Mouse (Mus musculus): ENCODE measurements at regions not wholly inside any gene's neighbourhood (a gene's known extent, or its start where the extent isn't known, plus 50 kb on each side); places are given as distances from the start of the nearest gene placed in this dataset.

DNA sequence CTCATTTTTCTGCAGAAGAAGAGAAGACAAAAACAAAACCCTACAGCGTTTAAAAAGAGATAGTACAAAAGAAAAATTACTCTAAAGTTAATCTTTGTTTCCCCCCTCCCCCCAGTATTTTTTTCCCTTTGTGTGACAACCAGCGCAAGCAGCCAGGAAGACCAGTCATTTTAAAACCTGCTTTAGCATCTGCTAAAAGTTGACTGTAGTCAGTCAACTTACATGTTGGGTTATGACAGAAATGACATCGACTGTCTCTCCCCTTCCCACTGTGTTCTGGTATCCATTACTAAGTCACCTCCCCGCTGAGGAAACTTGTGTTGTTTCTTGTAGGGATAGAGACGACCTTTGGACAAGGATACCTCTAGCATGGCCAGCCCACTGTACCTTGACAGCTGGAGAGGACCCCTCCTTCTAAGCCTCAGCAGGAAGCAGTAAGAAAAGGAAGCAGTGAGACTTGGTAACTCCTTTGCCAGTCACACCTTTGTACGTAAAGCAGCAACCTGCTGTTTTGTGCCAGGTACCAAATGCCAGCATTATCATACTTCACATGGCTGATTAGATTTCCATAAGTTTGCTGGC is 1384.9 kb downstream of the Gsdmc2 start:
- Histone ChIP-seq H3K4me1 (replicated peaks) (peaks cover 5% of the 10 kb centered on the region), H3K36me3 (no peaks in the 10 kb centered on the region), H3K4me3 (no peak overlapping the region), H3K27me3 (ENCODE audit: insufficient read depth, poor library complexity, severe bottlenecking) (no peaks in the 10 kb centered on the region; the same call in 1 of the 2 replicates), H3K9me3 (no peaks in the 10 kb centered on the region), H3K27ac (no peak overlapping the region)
- no peak for DNase-seq (ENCODE audit: low spot score)
- WGBS: 72% methylated on average over 6 of the region's 6 CpGs

DNA sequence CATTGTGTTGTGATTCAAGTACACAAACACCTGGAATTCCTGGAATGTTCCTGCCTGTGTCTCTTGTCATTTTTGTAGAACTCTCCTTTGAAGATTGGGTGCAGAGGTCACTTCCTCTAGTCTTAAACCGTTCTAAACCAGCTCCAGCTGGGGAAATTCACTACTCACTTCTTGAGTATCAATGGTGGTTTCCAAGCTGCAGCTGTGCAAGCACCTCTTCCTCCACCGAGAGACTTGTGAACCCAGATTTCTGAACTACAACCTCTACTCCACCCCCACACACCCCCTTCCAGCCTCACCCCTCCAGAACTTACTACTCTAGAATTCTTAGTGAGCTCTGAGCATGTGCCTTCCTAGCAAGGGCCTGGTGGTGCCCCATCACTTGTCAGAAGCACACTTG is 1387.0 kb downstream of the Gsdmc2 start:
- no peaks in the 10 kb centered on the region for H3K9me3 ChIP-seq
- no peaks in the 10 kb centered on the region for H3K36me3 ChIP-seq
- DNase-seq (ENCODE audit: low spot score): no peak
- H3K4me3 ChIP-seq: no peak overlapping the region
- no peaks in the 10 kb centered on the region; the same call in 1 of the 2 replicates for H3K27me3 ChIP-seq (ENCODE audit: insufficient read depth, poor library complexity, severe bottlenecking)
- WGBS: 39% methylated on average over 2 of the region's 2 CpGs
- no peak overlapping the region for H3K27ac ChIP-seq
- H3K4me1 ChIP-seq (replicated peaks): peaks cover 5% of the 10 kb centered on the region

DNA sequence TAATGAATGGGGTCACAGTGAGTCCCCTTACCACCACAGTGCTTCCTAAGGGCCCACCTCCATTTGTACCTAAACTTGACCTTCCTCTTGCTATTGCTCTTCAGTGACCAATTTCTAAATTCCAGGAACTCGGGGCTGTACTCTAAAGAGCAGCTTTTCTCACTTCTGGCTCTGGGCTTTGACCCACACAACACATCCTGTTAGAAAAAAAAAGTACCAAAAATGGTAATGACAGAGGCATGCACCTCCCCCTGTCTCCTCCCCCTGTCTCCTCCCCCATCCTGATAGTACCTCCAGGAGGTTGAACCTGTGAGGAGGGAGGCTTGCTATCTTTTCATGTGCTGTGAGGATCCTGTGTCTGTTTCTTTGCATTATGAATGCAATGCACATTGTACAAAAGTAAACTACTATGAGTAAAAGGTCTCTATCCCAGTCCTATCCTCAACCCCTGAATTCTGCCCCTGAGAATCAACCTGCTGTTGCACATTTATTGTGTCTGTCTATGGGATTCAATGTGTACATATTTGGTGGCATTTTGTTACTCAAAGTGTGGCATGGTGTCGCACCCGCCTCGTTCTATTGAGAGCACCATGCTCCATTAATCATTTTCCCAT is 1387.8 kb downstream of the Gsdmc2 start:
- DNase-seq (ENCODE audit: low spot score): no peak
- no peak overlapping the region for H3K27ac ChIP-seq
- no peaks in the 10 kb centered on the region for H3K9me3 ChIP-seq
- H3K4me1 ChIP-seq (replicated peaks): no peaks in the 10 kb centered on the region; the same call in 1 of the 2 replicates
- no peak overlapping the region for H3K4me3 ChIP-seq
- no peaks in the 10 kb centered on the region; the same call in 1 of the 2 replicates for H3K27me3 ChIP-seq (ENCODE audit: insufficient read depth, poor library complexity, severe bottlenecking)
- WGBS: 84% methylated on average over 4 of the region's 4 CpGs
- H3K36me3 ChIP-seq: no peaks in the 10 kb centered on the region

GRCm38 (mm10) chr15:62456020-62456419 is 1389.0 kb downstream of the Gsdmc2 start:
- WGBS: 69% methylated on average over 1 of the region's 1 CpGs
- no peaks in the 10 kb centered on the region for H3K36me3 ChIP-seq
- no peak overlapping the region for H3K4me3 ChIP-seq
- H3K27me3 ChIP-seq (ENCODE audit: insufficient read depth, poor library complexity, severe bottlenecking): no peaks in the 10 kb centered on the region; the same call in 1 of the 2 replicates
- no peak for DNase-seq (ENCODE audit: low spot score)
- no peak overlapping the region for H3K27ac ChIP-seq
- H3K4me1 ChIP-seq (replicated peaks): no peaks in the 10 kb centered on the region; the same call in 1 of the 2 replicates
- no peaks in the 10 kb centered on the region for H3K9me3 ChIP-seq

GRCm38 (mm10) chr15:62448116-62448515 is 1396.9 kb downstream of the Gsdmc2 start:
- no peak for DNase-seq (ENCODE audit: low spot score)
- WGBS: 82% methylated on average over 3 of the region's 3 CpGs
- H3K9me3 ChIP-seq: no peaks in the 10 kb centered on the region
- H3K27me3 ChIP-seq (ENCODE audit: insufficient read depth, poor library complexity, severe bottlenecking): no peaks in the 10 kb centered on the region
- no peak overlapping the region for H3K27ac ChIP-seq
- H3K4me1 ChIP-seq (replicated peaks): no peaks in the 10 kb centered on the region
- H3K4me3 ChIP-seq: no peak overlapping the region
- no peaks in the 10 kb centered on the region for H3K36me3 ChIP-seq

DNA sequence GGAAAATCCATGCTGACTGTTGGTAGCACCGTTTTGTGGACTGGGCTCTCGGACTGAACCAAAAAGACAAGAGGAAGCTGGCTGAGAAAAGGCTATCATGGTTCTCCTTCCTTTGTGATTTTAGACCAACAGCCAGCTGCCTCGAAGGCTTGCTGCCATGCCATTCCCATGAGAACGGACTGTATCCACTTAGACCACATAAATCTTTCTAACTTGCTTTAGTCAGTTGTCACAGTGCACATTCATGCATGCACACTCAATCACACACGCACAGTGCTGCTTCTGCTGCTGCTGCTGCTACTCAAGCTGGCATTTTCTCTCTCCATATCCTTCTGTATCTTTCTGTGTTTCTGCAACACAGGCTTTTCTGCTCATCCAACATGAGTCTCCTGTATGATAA is 1405.8 kb downstream of the Gsdmc2 start:
- no peak overlapping the region for H3K27ac ChIP-seq
- H3K4me3 ChIP-seq: no peak overlapping the region
- no peaks in the 10 kb centered on the region for H3K27me3 ChIP-seq (ENCODE audit: insufficient read depth, poor library complexity, severe bottlenecking)
- H3K36me3 ChIP-seq: no peaks in the 10 kb centered on the region
- H3K4me1 ChIP-seq (replicated peaks): no peaks in the 10 kb centered on the region
- DNase-seq (ENCODE audit: low spot score): no peak
- no peaks in the 10 kb centered on the region for H3K9me3 ChIP-seq
- 90% methylated on average over 5 of the region's 5 CpGs for WGBS

DNA sequence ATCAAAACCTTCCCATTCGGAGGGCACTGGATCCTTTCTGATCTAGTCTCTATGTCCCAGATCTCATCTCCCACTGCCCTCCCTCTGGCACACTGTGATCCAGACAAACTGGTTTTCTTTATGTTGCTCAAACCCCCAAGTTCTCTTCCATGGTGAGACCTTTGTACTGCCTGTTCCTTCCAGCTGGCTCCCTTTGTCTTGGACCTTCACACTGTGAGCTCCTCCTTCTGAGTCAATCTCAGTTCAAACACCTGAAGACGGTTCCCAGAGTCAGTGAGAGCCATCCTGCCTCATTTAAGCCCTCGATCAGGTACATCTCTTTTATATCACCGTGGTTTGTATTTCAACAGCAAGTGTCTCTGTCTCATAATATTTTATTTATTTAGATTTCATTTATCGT is 1408.3 kb downstream of the Gsdmc2 start:
- H3K4me1 ChIP-seq (replicated peaks): no peaks in the 10 kb centered on the region
- H3K27ac ChIP-seq: no peak overlapping the region
- 86% methylated on average over 5 of the region's 5 CpGs for WGBS
- no peaks in the 10 kb centered on the region for H3K9me3 ChIP-seq
- DNase-seq (ENCODE audit: low spot score): no peak
- no peak overlapping the region for H3K4me3 ChIP-seq
- H3K36me3 ChIP-seq: no peaks in the 10 kb centered on the region
- no peaks in the 10 kb centered on the region for H3K27me3 ChIP-seq (ENCODE audit: insufficient read depth, poor library complexity, severe bottlenecking)

DNA sequence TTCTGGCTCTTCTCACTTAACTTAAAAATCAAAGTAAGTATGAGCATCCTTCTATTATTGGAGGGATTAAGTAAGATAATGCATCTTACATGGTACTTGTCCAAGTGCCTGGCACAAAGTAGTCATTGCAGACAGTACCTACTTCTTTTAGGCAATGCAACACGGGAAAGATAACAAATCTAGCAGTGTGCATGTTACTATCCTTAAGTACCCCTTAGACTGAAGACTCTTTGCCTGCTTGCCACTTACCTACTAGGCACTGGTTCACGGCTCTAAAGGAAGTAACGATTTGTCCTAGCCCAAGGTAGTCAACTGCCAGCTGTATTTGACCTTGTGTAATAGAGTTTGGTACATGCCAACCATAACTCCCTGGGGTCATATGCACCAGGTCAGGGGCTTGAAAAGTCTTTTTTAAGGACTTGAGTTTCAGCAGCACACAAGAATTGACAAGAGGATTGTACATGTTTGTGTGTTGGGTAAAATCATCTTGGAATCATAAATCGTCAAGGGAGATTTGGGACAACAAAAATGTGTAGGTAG is 1409.8 kb downstream of the Gsdmc2 start:
- 87% methylated on average over 4 of the region's 4 CpGs for WGBS
- no peaks in the 10 kb centered on the region for H3K4me1 ChIP-seq (replicated peaks)
- no peaks in the 10 kb centered on the region for H3K9me3 ChIP-seq
- no peaks in the 10 kb centered on the region for H3K36me3 ChIP-seq
- DNase-seq (ENCODE audit: low spot score): no peak
- no peak overlapping the region for H3K27ac ChIP-seq
- no peak overlapping the region for H3K4me3 ChIP-seq
- no peaks in the 10 kb centered on the region for H3K27me3 ChIP-seq (ENCODE audit: insufficient read depth, poor library complexity, severe bottlenecking)

DNA sequence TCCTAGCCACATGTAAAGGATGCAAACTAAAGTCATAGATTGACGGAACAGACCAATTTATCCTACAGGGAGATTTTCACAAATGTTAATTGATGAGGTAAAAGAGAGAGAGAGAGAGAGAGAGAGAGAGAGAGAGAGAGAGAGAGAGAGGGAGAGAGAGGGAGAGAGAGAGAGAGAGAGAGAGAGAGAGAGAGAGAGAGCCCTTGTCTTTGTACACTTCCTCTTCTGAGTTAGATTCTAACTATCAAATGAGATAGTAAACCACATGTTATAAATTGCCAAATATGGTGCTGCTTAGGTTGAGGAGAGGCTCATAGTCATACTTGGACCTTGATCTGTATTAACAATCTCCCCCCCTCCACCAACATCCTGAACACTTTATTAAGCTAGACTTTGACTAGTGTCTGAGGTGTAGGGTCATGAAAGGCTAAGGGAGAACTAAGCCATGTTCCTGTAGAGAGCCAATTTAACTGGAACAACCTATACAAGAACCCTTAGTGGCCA is 1412.2 kb downstream of the Gsdmc2 start:
- Histone ChIP-seq H3K4me3 (no peak overlapping the region), H3K27me3 (ENCODE audit: insufficient read depth, poor library complexity, severe bottlenecking) (no peaks in the 10 kb centered on the region), H3K4me1 (replicated peaks) (no peaks in the 10 kb centered on the region), H3K9me3 (no peaks in the 10 kb centered on the region), H3K36me3 (no peaks in the 10 kb centered on the region), H3K27ac (no peak overlapping the region)
- WGBS: 96% methylated on average over 1 of the region's 1 CpGs
- no peak for DNase-seq (ENCODE audit: low spot score)

DNA sequence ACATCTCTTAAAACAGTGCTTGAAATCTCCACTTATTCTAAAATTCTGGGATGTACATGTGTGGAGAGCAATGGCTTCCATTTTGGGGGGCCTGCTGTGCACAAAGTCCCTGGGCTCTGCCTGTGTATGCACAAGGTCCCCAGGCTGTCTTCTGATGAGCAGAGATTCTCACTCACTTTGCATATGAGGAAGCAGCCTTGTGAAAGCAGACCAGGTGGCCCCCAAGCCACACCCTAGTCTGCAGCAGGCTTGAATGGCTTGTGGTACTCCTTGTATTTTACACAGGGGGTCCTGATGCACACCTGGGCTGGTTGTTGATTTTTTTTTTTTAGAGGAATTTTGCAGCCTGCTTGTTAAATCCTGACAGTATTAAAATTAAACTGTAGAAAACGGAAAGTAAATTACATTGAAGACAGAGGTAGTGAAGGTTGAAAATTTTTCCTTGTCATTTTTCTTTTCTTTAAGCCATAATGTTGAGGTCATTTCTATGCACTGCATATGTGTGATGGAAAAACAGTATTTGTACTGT is 1413.8 kb downstream of the Gsdmc2 start:
- no peaks in the 10 kb centered on the region for H3K36me3 ChIP-seq
- no peaks in the 10 kb centered on the region for H3K4me1 ChIP-seq (replicated peaks)
- H3K27ac ChIP-seq: no peak overlapping the region
- H3K9me3 ChIP-seq: no peaks in the 10 kb centered on the region
- no peak for DNase-seq (ENCODE audit: low spot score)
- H3K27me3 ChIP-seq (ENCODE audit: insufficient read depth, poor library complexity, severe bottlenecking): no peaks in the 10 kb centered on the region
- no peak overlapping the region for H3K4me3 ChIP-seq
- 89% methylated on average over 1 of the region's 1 CpGs for whole genome bisulfite sequencing

DNA sequence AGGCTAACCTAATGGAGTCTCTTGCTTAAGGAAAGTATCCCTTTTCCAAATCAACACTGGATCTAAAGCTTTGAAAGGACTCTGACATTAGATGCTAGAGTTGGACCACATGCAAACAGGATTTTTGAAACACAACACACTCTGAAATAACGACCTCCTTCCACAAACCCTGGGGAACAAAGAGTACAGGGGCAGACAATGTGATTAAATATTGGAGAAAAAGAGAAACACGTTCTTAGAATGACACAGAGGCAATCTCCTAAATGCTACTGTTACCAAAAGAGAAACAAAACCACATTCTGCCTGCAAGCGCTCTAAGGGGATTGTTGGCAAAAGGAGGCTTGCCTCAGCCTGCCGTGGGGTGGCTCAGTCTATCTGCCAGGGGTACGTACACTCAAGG is 1422.0 kb downstream of the Gsdmc2 start:
- WGBS: 83% methylated on average over 5 of the region's 5 CpGs

GRCm38 (mm10) chr15:62421073-62421851 is 1423.7 kb downstream of the Gsdmc2 start:
- Histone ChIP-seq H3K36me3 (no peaks in the 10 kb centered on the region), H3K4me1 (replicated peaks) (no peaks in the 10 kb centered on the region), H3K27me3 (ENCODE audit: insufficient read depth, poor library complexity, severe bottlenecking) (no peaks in the 10 kb centered on the region), H3K27ac (no peak overlapping the region), H3K4me3 (no peak overlapping the region), H3K9me3 (no peaks in the 10 kb centered on the region)
- DNase-seq (ENCODE audit: low spot score): no peak
- WGBS: 92% methylated on average over 7 of the region's 7 CpGs

More for the DNA sequence above, 1422.0 kb downstream of the Gsdmc2 start:
- no peaks in the 10 kb centered on the region for H3K9me3 ChIP-seq
- no peak overlapping the region for H3K27ac ChIP-seq
- no peaks in the 10 kb centered on the region for H3K4me1 ChIP-seq (replicated peaks)
- DNase-seq (ENCODE audit: low spot score): no peak
- H3K4me3 ChIP-seq: no peak overlapping the region
- no peaks in the 10 kb centered on the region for H3K36me3 ChIP-seq
- no peaks in the 10 kb centered on the region for H3K27me3 ChIP-seq (ENCODE audit: insufficient read depth, poor library complexity, severe bottlenecking)

GRCm38 (mm10) chr15:62416691-62417090 is 1428.3 kb downstream of the Gsdmc2 start:
- no peak for DNase-seq (ENCODE audit: low spot score)
- no peaks in the 10 kb centered on the region for H3K27me3 ChIP-seq (ENCODE audit: insufficient read depth, poor library complexity, severe bottlenecking)
- no peaks in the 10 kb centered on the region for H3K36me3 ChIP-seq
- no peak overlapping the region for H3K27ac ChIP-seq
- no peak overlapping the region for H3K4me3 ChIP-seq
- no peaks in the 10 kb centered on the region for H3K4me1 ChIP-seq (replicated peaks)
- no peaks in the 10 kb centered on the region for H3K9me3 ChIP-seq
